10 mouse cellular contexts compared by ENCODE assay signal in the genomic region with DNA sequence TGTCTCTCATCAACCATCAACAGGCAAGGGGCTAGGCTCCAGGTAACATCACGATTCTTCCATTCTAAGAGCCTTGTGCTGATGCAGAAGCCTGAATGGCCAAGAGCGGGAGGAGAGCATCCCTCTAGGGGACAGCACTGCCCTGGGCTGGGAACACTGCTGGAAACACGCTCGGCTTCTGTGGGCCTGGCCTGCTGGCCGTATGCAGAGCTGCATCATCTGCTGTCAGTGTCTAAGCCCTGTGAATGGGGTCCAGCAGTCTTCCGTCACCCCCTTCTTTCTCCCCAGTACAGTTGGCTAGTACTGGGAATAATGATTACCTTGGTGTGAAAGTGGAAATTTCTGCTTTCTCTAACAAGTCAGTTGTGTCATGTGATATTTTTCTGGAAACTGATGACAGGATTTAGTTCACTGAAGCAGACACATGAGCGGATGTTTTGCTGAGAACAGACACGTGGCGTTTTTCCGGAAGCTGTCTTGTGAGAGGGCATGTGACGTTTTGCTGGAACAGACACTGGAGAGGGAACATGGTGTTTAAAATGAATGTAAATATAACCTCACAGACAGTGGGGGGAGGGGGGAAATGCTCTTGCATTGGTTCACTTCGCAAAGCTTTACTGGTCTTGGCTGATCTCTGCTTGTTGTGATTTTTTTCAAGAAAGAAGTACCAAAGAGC. TPM values are rescaled to one million over a fixed set of nuclear protein-coding genes. Genes with fewer than 3 reads are reported as not detected.
DNase-seq lines count a peak whose midpoint lies in the region.
"Had no signal": no experiment of that assay in that cellular context is flagged by ENCODE, and none has a peak within 500 bp of the region (broad histone marks: within the 10 kb centered on the region; RNA-seq: fewer than 3 reads in every experiment).

No protein-coding gene starts in this region.

- DNase-seq in heart, adult 9 months (ENCODE audit: low spot score in 2 of 2): peak; percentile 18 to 27
- DNase-seq in heart, postnatal 4 days: no peak
- peak; percentile 15 for DNase-seq in fibroblast of lung, adult 2 months (ENCODE audit: low read depth)
- DNase-seq in kidney, adult 9 months: peak; percentile 32
- DNase-seq in lung, postnatal 36 days: peak; percentile 56
- no peak for DNase-seq in right cerebral cortex, postnatal 4 days
- DNase-seq in left cerebral cortex, adult 18-20 months (ENCODE audit: low spot score in 2 of 2): no peak
- DNase-seq: cerebellum, postnatal 14 days; thymus, postnatal 25 days had no signal

RNA-seq across cellular contexts. Expression of a gene that starts 42.2 kb away (rescaled TPM):
- total RNA-seq in heart, postnatal 4 days (2021): not detected
- total RNA-seq in left cerebral cortex, adult 18-20 months (2021): not detected
- total RNA-seq: gastrocnemius, postnatal 4 days had no signal

Comparison
In these comparisons a context has a peak if more than half of its experiments do, and no peak if none do; other contexts are left out.
1. DNase-seq: peak in heart, adult 9 months (2 of 2), fibroblast of lung, adult 2 months (single experiment), kidney, adult 9 months (single experiment) and lung, postnatal 36 days (single experiment); none in heart, postnatal 4 days (single experiment), right cerebral cortex, postnatal 4 days (single experiment) and left cerebral cortex, adult 18-20 months (0 of 2).